Mouse (Mus musculus): Measurements from ENCODE around the gene Efnb1. TPM values are rescaled to one million over a fixed set of nuclear protein-coding genes. Genes with fewer than 3 reads are reported as not detected.
"Not testable (repeated sequence)": the region's sequence is repeated elsewhere in the genome, so short reads cannot be mapped to it uniquely, and the experiment has no call there.

The Efnb1 gene
- 39.8 and 41.5 TPM in 2 replicates for polyA plus RNA-seq (2015; fragmentation: Nextera tagmentation; extraction: Ambion mirVana)

DNA sequence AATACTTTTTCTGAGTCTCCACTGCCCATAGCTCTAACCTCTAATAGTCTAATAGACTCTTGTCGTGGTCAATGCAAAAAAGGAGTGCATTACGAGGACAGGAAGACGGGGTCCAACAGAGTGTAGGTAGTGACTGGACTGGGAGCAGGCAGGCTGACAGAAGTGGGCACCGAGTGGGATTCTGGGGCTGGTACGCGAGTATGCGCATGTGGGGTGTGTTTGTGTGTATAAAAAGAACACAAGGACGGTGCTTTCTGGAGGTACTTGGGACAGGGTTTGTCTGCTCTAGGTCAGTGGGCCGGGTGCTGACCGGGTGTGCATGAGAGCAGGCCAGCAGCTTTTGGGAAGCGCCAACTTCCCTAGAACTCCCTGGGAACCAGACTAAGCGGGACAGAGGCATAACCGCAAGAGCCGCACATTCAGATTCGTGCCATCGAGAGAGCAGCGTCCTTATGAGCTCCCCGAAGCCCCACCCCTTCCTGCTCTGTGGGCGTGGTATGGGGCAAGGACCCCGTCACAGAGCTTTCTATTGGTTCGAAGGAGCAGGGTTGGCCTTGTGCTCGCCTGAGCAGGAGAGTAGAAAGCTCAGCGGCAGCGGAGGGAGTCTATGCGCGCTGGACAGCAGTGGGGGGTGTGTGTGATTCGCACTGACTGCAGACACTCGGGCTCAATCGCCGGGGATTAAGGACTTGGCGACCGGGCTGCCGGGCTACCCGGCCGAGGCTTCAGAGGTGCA is at the start of gene Efnb1:
Gene Efnb1, plus strand, starts transcription at position 608 of the 736 bp plus-strand sequence.
- ATAC-seq (ENCODE audit: low read depth), result peak; percentile 94
- Histone ChIP-seq H3K4me3 (peak within 1 kb of the TSS; percentile 73), H3K36me3 (no peaks in the 10 kb centered on the region), H3K9ac (peak within 1 kb of the TSS; percentile 89), H3K27ac (replicated peaks) (peak within 1 kb of the TSS; percentile 85), H3K4me2 (peak within 1 kb of the TSS; percentile 79), H3K27me3 (peaks cover 31% of the 10 kb centered on the region), H3K9me3 (no peaks in the 10 kb centered on the region), H3K4me1 (replicated peaks) (peaks cover 14% of the 10 kb centered on the region)
- 22% methylated on average over 35 of the region's 35 CpGs for WGBS

DNA sequence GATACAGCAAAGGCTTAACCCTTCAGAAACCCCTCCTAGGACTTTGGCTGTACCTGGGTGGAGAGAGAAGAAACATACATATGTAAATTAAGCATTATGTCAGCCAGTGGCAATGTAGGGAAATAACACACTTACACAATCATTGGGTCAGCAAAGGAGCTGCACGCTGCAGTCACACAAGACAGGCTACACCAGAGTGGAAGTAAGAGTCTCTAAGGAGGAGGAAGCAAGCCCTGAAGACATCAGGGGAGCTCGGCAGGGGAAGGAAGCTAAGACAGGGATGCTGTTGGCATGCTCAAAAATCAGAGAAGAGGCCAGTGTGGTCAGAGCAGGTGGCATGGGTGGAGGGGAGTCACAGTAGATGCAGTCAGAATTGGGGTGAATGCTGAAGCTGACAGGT is 43.2 kb upstream of the Efnb1 start:
- Histone ChIP-seq H3K9me3 (no peaks in the 10 kb centered on the region), H3K4me2 (no peak overlapping the region), H3K27me3 (peaks cover 41% of the 10 kb centered on the region), H3K4me3 (no peak overlapping the region), H3K27ac (replicated peaks) (no peak overlapping the region), H3K36me3 (no peaks in the 10 kb centered on the region), H3K4me1 (replicated peaks) (no peaks in the 10 kb centered on the region), H3K9ac (no peak overlapping the region)
- 73% methylated on average over 2 of the region's 2 CpGs for WGBS
- ATAC-seq (ENCODE audit: low read depth), result no peak

- ATAC-seq (ENCODE audit: low read depth), result peak; percentile 3; the same call in 1 of the 2 replicates
- H3K27ac ChIP-seq (replicated peaks); H3K9me3 ChIP-seq; H3K4me3 ChIP-seq; H3K4me1 ChIP-seq (replicated peaks); H3K4me2 ChIP-seq; H3K36me3 ChIP-seq; H3K9ac ChIP-seq: not testable (repeated sequence)
- peaks cover 15% of the 10 kb centered on the region; the same call in 1 of the 2 replicates for H3K27me3 ChIP-seq
- WGBS, result 78% methylated on average over 7 of the region's 10 CpGs
Observed at GRCm38 (mm10) chrX:99111088-99111724, 24.7 kb upstream of the Efnb1 start.

DNA sequence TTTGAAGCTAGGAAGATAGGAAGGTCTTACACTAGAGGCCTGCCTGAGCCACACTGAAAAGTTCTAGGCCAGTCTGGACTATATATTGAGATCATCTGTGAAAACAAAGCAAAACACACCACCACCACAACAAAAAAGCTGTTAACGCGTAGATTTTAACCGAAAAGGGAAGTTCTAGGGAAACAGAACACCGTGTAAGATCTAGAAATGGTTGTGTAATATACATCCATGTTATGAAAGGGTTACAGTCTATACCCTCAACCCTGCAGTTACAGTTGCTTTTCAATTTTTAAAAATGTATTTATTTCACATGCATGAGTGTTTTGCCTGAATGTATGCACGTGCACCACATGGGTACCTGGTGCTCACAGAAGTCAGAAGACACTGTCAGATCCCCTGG is 16.4 kb upstream of the Efnb1 start:
- Histone ChIP-seq H3K9ac (no peak overlapping the region), H3K36me3 (no peaks in the 10 kb centered on the region), H3K4me3 (no peak overlapping the region), H3K4me1 (replicated peaks) (no peaks in the 10 kb centered on the region), H3K9me3 (no peaks in the 10 kb centered on the region), H3K4me2 (no peak overlapping the region), H3K27me3 (peaks cover 15% of the 10 kb centered on the region), H3K27ac (replicated peaks) (no peak overlapping the region)
- ATAC-seq (ENCODE audit: low read depth), result no peak
- WGBS, result 87% methylated on average over 5 of the region's 5 CpGs

GRCm38 (mm10) chrX:99130059-99130458 is 5.9 kb upstream of the Efnb1 start:
- ATAC-seq (ENCODE audit: low read depth), result no peak
- Histone ChIP-seq H3K9me3 (no peaks in the 10 kb centered on the region), H3K4me1 (replicated peaks) (no peaks in the 10 kb centered on the region), H3K36me3 (no peaks in the 10 kb centered on the region), H3K27ac (replicated peaks) (no peak overlapping the region), H3K27me3 (peaks cover 40% of the 10 kb centered on the region), H3K9ac (no peak overlapping the region), H3K4me2 (no peak overlapping the region), H3K4me3 (no peak overlapping the region)
- WGBS, result 37% methylated on average over 3 of the region's 3 CpGs

DNA sequence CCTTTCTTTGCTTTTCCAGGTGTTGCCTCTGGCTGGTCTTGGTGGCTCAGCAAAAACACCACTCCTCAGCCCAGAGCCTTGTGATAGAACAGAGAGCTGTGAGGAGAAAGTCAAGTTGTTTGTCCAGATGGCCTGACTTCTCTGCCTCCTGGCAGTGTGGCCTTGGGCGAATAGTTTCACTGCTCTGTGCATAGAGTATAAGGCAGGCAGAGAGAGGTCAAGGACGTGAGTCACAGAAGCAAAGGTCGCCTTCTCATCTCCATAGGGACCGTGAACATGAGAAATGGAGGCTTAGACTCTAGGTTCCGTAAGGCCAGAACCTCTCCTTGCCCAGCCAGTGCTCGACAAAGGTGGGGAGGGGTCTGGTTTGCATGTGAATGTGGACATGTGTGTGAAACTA is 3.4 kb upstream of the Efnb1 start:
- no peak overlapping the region for H3K4me2 ChIP-seq
- no peaks in the 10 kb centered on the region for H3K4me1 ChIP-seq (replicated peaks)
- no peak overlapping the region for H3K9ac ChIP-seq
- no peaks in the 10 kb centered on the region for H3K9me3 ChIP-seq
- no peak overlapping the region for H3K27ac ChIP-seq (replicated peaks)
- H3K27me3 ChIP-seq, result peaks cover 40% of the 10 kb centered on the region
- ATAC-seq (ENCODE audit: low read depth), result no peak
- WGBS, result 64% methylated on average over 6 of the region's 6 CpGs
- H3K36me3 ChIP-seq, result no peaks in the 10 kb centered on the region
- H3K4me3 ChIP-seq, result no peak overlapping the region

DNA sequence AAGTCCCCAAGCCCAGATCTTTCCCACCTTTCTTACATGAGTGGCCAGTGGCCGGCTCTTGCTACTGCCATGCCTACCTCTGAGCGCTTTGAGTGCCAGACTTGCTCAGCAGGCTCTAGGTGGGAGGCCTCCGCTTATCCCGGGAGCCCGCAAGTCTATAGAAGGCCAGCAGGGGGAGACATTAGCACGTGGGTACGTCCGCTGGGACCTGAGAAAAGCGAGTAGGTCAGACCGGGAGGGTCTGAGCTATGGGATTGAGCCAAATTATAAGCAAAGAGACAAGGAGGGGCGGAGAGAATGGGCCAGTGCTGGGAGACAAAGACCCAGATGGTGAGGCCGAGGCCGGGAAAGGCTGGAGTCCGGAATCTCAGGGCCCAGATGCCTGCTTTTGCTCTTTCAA is 1.0 kb upstream of the Efnb1 start:
- H3K27me3 ChIP-seq, result peaks cover 31% of the 10 kb centered on the region
- H3K4me1 ChIP-seq (replicated peaks), result peaks cover 6% of the 10 kb centered on the region
- H3K27ac ChIP-seq (replicated peaks), result peak overlapping the region; percentile 85
- H3K4me3 ChIP-seq, result peak overlapping the region; percentile 73
- ATAC-seq (ENCODE audit: low read depth), result peak; percentile 34
- peak overlapping the region; percentile 59 for H3K9ac ChIP-seq
- H3K9me3 ChIP-seq, result no peaks in the 10 kb centered on the region
- 18% methylated on average over 14 of the region's 14 CpGs for WGBS
- H3K36me3 ChIP-seq, result no peaks in the 10 kb centered on the region
- peak overlapping the region; percentile 79 for H3K4me2 ChIP-seq

GRCm38 (mm10) chrX:99136431-99136966 is 569 bp downstream of the Efnb1 start:
- Histone ChIP-seq H3K27ac (replicated peaks) (peak overlapping the region; percentile 85), H3K4me3 (peak overlapping the region; percentile 73), H3K27me3 (peaks cover 27% of the 10 kb centered on the region), H3K4me2 (peak overlapping the region; percentile 79), H3K9ac (peak overlapping the region; percentile 89), H3K36me3 (no peaks in the 10 kb centered on the region), H3K4me1 (replicated peaks) (peaks cover 22% of the 10 kb centered on the region), H3K9me3 (no peaks in the 10 kb centered on the region)
- 23% methylated on average over 52 of the region's 53 CpGs for WGBS
- ATAC-seq (ENCODE audit: low read depth), result peak; percentile 5

DNA sequence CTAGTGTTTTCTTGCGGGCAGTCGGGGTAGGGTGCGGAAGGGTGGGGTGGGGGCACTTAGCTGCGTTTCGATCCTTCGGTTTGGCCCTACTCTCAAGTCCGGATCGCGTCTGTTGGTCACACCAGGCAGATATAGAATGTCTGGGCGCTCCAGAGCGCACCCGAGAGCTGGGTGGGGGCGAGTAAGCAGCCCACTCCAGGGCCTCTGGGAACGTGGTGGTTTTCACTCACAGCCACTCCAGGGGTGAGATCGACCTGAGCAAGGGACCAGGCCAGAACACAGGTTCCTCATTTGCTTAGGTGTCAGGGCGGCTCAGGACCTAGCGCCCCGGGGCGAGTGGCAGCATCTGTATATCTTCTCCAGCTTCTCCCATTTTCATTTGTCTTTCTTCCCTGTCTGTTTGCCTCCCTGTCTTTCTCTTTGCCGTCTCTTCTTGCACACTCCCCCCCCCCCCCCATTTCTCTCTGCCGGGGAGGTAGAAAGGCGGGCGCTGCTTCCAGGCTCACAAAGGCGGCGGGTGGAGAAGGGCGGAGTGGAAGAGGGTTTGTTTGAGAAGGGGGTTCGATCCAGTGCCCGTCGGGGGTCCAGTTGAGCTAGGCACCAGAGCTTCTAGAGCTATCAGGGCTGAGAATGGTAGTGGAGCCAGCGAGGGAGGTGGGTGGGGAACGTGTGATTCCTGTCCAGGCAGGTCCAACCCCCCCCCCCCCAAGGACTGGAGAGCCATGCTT is 1.4 kb downstream of the Efnb1 start:
- H3K9me3 ChIP-seq, result no peaks in the 10 kb centered on the region
- ATAC-seq (ENCODE audit: low read depth), result no peak
- H3K27me3 ChIP-seq, result peaks cover 21% of the 10 kb centered on the region
- peak overlapping the region; percentile 89 for H3K9ac ChIP-seq
- H3K36me3 ChIP-seq, result no peaks in the 10 kb centered on the region
- WGBS, result 22% methylated on average over 30 of the region's 31 CpGs
- peak overlapping the region; percentile 79 for H3K4me2 ChIP-seq
- peak overlapping the region; percentile 85 for H3K27ac ChIP-seq (replicated peaks)
- peak overlapping the region; percentile 73 for H3K4me3 ChIP-seq
- peaks cover 30% of the 10 kb centered on the region for H3K4me1 ChIP-seq (replicated peaks)

DNA sequence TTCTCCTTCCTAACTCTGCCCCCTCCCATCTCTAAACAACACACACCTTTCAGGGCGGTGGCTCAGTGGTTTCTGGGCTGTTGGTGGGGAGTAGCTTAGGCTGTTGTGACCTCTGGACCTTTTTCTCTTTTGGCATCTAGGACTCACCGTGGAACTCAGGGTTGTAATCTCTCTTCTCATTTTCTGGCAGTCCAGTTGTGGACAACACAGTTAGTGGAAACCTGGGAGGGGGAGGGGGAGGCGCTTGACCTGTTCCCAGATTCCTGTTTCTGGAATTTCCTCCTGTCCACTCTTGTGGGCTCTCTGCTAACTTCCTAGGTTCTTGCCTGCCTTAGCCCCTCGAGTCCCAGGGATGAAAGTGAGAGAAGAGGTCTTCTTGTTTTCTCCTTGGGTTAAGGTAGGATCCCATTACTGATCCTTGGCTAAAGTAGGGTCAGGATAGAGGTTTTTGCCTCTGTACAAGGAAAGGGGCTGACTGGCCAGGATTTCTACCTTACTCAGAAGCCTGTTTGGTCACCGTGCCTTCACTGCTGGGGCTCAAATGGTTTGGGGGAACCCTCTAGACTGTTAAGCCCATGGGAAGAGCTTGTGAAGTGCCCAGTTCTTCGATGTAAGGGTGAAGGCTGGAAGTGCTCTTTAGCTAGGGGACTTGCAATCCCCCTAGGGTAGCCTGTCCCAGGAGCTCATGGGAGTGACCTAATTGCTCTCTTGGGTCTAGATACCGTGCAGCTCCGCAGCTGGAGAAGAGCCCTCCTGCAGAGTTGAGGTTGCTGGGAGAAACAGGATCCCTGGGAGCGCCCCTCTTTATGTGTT is 2.2 kb downstream of the Efnb1 start:
- peak overlapping the region; percentile 89 for H3K9ac ChIP-seq
- peak overlapping the region; percentile 79 for H3K4me2 ChIP-seq
- no peaks in the 10 kb centered on the region for H3K9me3 ChIP-seq
- peak overlapping the region; percentile 85 for H3K27ac ChIP-seq (replicated peaks)
- H3K4me3 ChIP-seq, result peak overlapping the region; percentile 73
- 25% methylated on average over 9 of the region's 9 CpGs for WGBS
- H3K36me3 ChIP-seq, result no peaks in the 10 kb centered on the region
- ATAC-seq (ENCODE audit: low read depth), result no peak
- H3K4me1 ChIP-seq (replicated peaks), result peaks cover 39% of the 10 kb centered on the region
- peaks cover 13% of the 10 kb centered on the region for H3K27me3 ChIP-seq

GRCm38 (mm10) chrX:99141079-99141478 is 5.1 kb downstream of the Efnb1 start:
- Histone ChIP-seq H3K4me1 (replicated peaks) (peaks cover 63% of the 10 kb centered on the region), H3K27me3 (no peaks in the 10 kb centered on the region; the same call in 1 of the 2 replicates), H3K9me3 (no peaks in the 10 kb centered on the region), H3K4me3 (peak overlapping the region; percentile 73), H3K4me2 (peak overlapping the region; percentile 79), H3K9ac (peak overlapping the region; percentile 89; the same call in 1 of the 2 replicates), H3K36me3 (peaks cover 9% of the 10 kb centered on the region; the same call in 1 of the 2 replicates), H3K27ac (replicated peaks) (no peak overlapping the region; the same call in 1 of the 2 replicates)
- no peak for ATAC-seq (ENCODE audit: low read depth)
- WGBS, result 40% methylated on average over 8 of the region's 8 CpGs

Data from neural tube, embryonic 13.5 days (tissue).